Comparison of ENCODE assay signal across 1 mouse cellular context in the genomic region with DNA sequence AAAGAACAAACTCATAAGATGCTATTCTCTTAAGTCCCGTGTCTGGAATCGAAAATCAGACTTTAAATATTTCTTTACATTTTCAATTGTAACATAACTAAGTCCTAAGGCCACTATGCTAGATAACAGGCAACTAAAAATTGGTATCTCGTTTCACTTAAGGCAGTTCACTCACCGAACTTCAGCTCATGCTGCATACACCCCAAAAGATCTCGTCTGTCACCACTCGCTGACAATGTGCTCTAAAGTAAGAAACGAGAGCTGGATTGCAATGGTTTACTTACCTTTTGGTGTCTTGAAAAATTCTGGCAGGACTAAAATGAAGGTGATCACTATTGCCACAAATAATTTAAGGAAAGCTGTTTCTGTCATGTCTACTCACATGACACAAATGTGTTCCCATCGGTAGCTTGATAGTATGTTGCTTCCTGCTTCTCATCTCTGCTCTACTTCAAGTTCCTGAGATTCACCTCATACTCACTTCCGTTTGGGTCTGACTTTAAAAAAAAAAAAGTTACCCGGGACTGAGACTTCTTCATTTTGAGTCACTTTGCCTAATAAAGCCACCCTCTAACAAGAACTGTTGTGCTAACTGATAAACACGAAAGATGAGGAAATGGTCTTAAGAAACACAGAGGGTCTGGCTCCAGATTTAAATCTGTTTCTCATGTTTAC.
TF ChIP-seq lines count a peak whose summit lies in the region.

No protein-coding gene starts in this region.

TF ChIP-seq in CH12.LX, 34 proteins besides CTCF, POLR2A, EP300 and RAD21 (continued from another document):
- TF ChIP-seq E2F4 (IDR thresholded peaks at IDR 0.05; ENCODE audit: insufficient replicate concordance, low read depth, low read length), result no peak
- no peak for TF ChIP-seq GABPA (IDR thresholded peaks at IDR 0.05; ENCODE audit: insufficient replicate concordance, low read depth, low read length)
- no peak for TF ChIP-seq KAT2A (IDR thresholded peaks at IDR 0.05; ENCODE audit: insufficient replicate concordance, low read length)
- peak; percentile 91 for TF ChIP-seq TBP (conservative IDR thresholded peaks at IDR 0.05; ENCODE audit: low read depth, low read length)
- TF ChIP-seq MEF2A (IDR thresholded peaks at IDR 0.05; ENCODE audit: borderline replicate concordance, low read depth, low read length), result peak; percentile 69
- TF ChIP-seq USF1 (IDR thresholded peaks at IDR 0.05; ENCODE audit: low read depth, low read length), result no peak
- peak; percentile 55; the same call in 1 of the 2 replicates for TF ChIP-seq NELFE (IDR thresholded peaks at IDR 0.05; ENCODE audit: low read depth, low read length)
- TF ChIP-seq USF2 (conservative IDR thresholded peaks at IDR 0.05; ENCODE audit: low read depth, low read length), result no peak
- TF ChIP-seq CHD1 (IDR thresholded peaks at IDR 0.05; ENCODE audit: low read depth, low read length), result peak; percentile 79; the same call in 1 of the 2 replicates
- peak; percentile 57 for TF ChIP-seq JUN (IDR thresholded peaks at IDR 0.05; ENCODE audit: insufficient read depth, low read depth, low read length)
- TF ChIP-seq SIN3A (IDR thresholded peaks at IDR 0.05; ENCODE audit: low read length), result peak; percentile 64; the same call in 1 of the 2 replicates
- TF ChIP-seq JUND (conservative IDR thresholded peaks at IDR 0.05; ENCODE audit: low read depth, low read length), result peak; percentile 83; the same call in 1 of the 2 replicates
- TF ChIP-seq MYC (IDR thresholded peaks at IDR 0.05; ENCODE audit: low read depth, low read length), result peak; percentile 71
- TF ChIP-seq MXI1 (IDR thresholded peaks at IDR 0.05; ENCODE audit: low read depth, low read length), result peak; percentile 90; the same call in 1 of the 2 replicates
